Mouse (Mus musculus) myocyte (in vitro differentiated cells): ENCODE results near the gene Wwc1.

Experiments
- CEBPB ChIP-seq: IDR thresholded peaks from 2 replicates; pipeline ENCODE4 v1.6.1; 2011; ENCODE audit warnings: mild to moderate bottlenecking, moderate library complexity; ENCODE audit not compliant: poor library complexity, insufficient read depth, severe bottlenecking
- E2F4 ChIP-seq: IDR thresholded peaks from one replicate; pipeline ENCODE4 v1.6.1; 2011; ENCODE audit warnings: mild to moderate bottlenecking, control low read depth, moderate library complexity; ENCODE audit not compliant: insufficient read depth
- MAX ChIP-seq: IDR thresholded peaks from one replicate; pipeline ENCODE4 v1.6.1; 2011; ENCODE audit warnings: low read depth, mild to moderate bottlenecking, control low read depth
- MYOD1 ChIP-seq, 3 experiments: IDR thresholded peaks; one replicate each; pipeline ENCODE4 v1.6.1; 2011; ENCODE audit warnings: control low read depth in 2 of 3, low read depth in 2 of 3, mild to moderate bottlenecking in 2 of 3, moderate library complexity in 1 of 3; ENCODE audit not compliant: insufficient read length in 2 of 3, control insufficient read depth in 1 of 3
- MYOG ChIP-seq, 3 experiments: IDR thresholded peaks; one replicate each; pipeline ENCODE4 v1.6.1; 2011; ENCODE audit warnings: control low read depth in 2 of 3, low read depth in 2 of 3, mild to moderate bottlenecking in 2 of 3; ENCODE audit not compliant: insufficient read length in 2 of 3, control insufficient read depth in 1 of 3, insufficient read depth in 1 of 3
- POLR2A ChIP-seq: IDR thresholded peaks from one replicate; pipeline ENCODE4 v1.6.1; 2011; ENCODE audit warnings: low read depth, mild to moderate bottlenecking, control low read depth, moderate library complexity; ENCODE audit not compliant: insufficient read length
- POLR2AphosphoS2 ChIP-seq: IDR thresholded peaks from one replicate; pipeline ENCODE4 v1.6.1; 2011; ENCODE audit warnings: low read depth, control low read depth; ENCODE audit not compliant: insufficient read length
- REST ChIP-seq: IDR thresholded peaks from one replicate; pipeline ENCODE4 v1.6.1; 2011; ENCODE audit warnings: mild to moderate bottlenecking, control low read depth, moderate library complexity; ENCODE audit not compliant: insufficient read depth, insufficient read length
- SRF ChIP-seq: IDR thresholded peaks from one replicate; pipeline ENCODE4 v1.6.1; 2011; ENCODE audit warnings: low read depth; ENCODE audit not compliant: control insufficient read depth, insufficient read length
- TCF12 ChIP-seq: IDR thresholded peaks from one replicate; pipeline ENCODE4 v1.6.1; 2011; ENCODE audit warnings: mild to moderate bottlenecking, control low read depth; ENCODE audit not compliant: poor library complexity, insufficient read depth, severe bottlenecking
- TCF3 ChIP-seq: IDR thresholded peaks from one replicate; pipeline ENCODE4 v1.6.1; 2011; ENCODE audit warnings: low read depth, control low read depth; ENCODE audit not compliant: insufficient read length
- USF1 ChIP-seq: IDR thresholded peaks from one replicate; pipeline ENCODE4 v1.6.1; 2011; ENCODE audit warnings: low read depth, mild to moderate bottlenecking, control low read depth, moderate library complexity

- TF ChIP-seq MYOG (IDR thresholded peaks at IDR 0.05; ENCODE audit: control insufficient read depth in 1 of 3, insufficient read depth in 1 of 3, insufficient read length in 2 of 3, low read depth in 2 of 3) = no peak
- TF ChIP-seq USF1 = no peak
- no peak for TF ChIP-seq POLR2A
- no peak for TF ChIP-seq REST
- TF ChIP-seq MYOD1 (IDR thresholded peaks at IDR 0.05; ENCODE audit: control insufficient read depth in 1 of 3, insufficient read length in 2 of 3, low read depth in 2 of 3) = no peak
- no peak for TF ChIP-seq TCF12
- TF ChIP-seq POLR2AphosphoS2 = no peak
- TF ChIP-seq TCF3 = no peak
- TF ChIP-seq MAX = no peak
- TF ChIP-seq E2F4 = no peak
- no peak for TF ChIP-seq SRF
- TF ChIP-seq CEBPB = no peak
Measured at GRCm38 (mm10) chr11:35935645-35936044, 44.7 kb downstream of the Wwc1 start.
